Mouse (Mus musculus) hindbrain, embryonic 10.5 days (tissue): ENCODE measurements around the gene Ugt1a5. TPM values are rescaled to one million over a fixed set of nuclear protein-coding genes. Genes with fewer than 3 reads are reported as not detected.

Experiments
- DNase-seq: peaks from one replicate; pipeline ENCODE4 v3.0.0-alpha.2; 2017; ENCODE audit warnings: low spot score
- H3K27ac ChIP-seq: fragments of 300-500 bp; sonication (generic); 2 replicates; pipeline ENCODE4 v1.5.1; 2016; ENCODE audit warnings: mild to moderate bottlenecking, moderate library complexity
- H3K27me3 ChIP-seq: fragments of 300-500 bp; sonication (generic); 2 replicates; pipeline ENCODE4 v1.6.1; 2016; ENCODE audit warnings: mild to moderate bottlenecking; ENCODE audit not compliant: poor library complexity, insufficient read depth, severe bottlenecking
- H3K36me3 ChIP-seq: fragments of 300-500 bp; sonication (generic); 2 replicates; pipeline ENCODE4 v1.6.1; 2016; ENCODE audit warnings: mild to moderate bottlenecking, moderate library complexity
- H3K4me1 ChIP-seq: fragments of 300-500 bp; sonication (generic); replicated peaks from 2 replicates; pipeline ENCODE4 v1.6.1; 2016; ENCODE audit warnings: mild to moderate bottlenecking
- H3K4me3 ChIP-seq: fragments of 300-500 bp; sonication (generic); 2 replicates; pipeline ENCODE4 v1.5.1; 2016; ENCODE audit warnings: mild to moderate bottlenecking, moderate library complexity
- H3K9me3 ChIP-seq: fragments of 300-500 bp; sonication (generic); 2 replicates; pipeline ENCODE4 v1.6.1; 2016; ENCODE audit warnings: mild to moderate bottlenecking, moderate library complexity
- WGBS: fragments of 180-500 bp; shearing (Covaris S2); methylation state at CpG from one replicate; pipeline ENCODE4 v1.1.7; 2016; 5-methylcytosine and 5-hydroxymethylcytosine counted together
- polyA plus RNA-seq: library from polyadenylated mRNA; unstranded; fragments of >200 nt; fragmentation: Nextera tagmentation; extraction: Ambion mirVana; gene quantifications from 2 replicates; pipeline ENCODE4 v1.2.1, GENCODE M21; 2016

Ugt1a5 gene
- polyA plus RNA-seq, 1 experiment from 2014 or later = not detected

DNA sequence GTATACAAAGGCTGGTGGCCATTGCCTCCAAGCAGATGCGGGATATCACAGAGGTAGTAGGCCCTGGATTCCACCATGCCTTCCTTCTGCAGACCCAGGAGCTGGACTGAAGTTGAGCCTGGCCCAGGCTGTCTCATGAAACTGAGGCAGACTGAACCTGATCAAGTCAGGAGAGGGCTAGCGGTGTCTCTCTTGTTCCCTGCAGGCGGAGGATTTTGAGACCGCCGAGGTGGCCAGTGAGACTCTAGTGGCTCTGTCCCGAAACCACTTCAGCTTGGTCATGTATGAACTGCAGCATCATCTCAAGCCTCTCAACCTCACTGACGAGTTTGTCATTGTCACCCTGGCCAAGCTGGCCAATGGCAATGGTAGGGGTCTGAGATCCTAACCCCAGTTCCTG is 64.6 kb downstream of the Ugt1a5 start:
- Histone ChIP-seq H3K36me3 (no peaks in the 10 kb centered on the region), H3K27ac (no peak overlapping the region), H3K9me3 (peaks cover 100% of the 10 kb centered on the region), H3K4me3 (no peak overlapping the region), H3K4me1 (no peaks in the 10 kb centered on the region), H3K27me3 (no peaks in the 10 kb centered on the region)
- DNase-seq = no peak
- WGBS = 74% methylated on average over 7 of the region's 7 CpGs

DNA sequence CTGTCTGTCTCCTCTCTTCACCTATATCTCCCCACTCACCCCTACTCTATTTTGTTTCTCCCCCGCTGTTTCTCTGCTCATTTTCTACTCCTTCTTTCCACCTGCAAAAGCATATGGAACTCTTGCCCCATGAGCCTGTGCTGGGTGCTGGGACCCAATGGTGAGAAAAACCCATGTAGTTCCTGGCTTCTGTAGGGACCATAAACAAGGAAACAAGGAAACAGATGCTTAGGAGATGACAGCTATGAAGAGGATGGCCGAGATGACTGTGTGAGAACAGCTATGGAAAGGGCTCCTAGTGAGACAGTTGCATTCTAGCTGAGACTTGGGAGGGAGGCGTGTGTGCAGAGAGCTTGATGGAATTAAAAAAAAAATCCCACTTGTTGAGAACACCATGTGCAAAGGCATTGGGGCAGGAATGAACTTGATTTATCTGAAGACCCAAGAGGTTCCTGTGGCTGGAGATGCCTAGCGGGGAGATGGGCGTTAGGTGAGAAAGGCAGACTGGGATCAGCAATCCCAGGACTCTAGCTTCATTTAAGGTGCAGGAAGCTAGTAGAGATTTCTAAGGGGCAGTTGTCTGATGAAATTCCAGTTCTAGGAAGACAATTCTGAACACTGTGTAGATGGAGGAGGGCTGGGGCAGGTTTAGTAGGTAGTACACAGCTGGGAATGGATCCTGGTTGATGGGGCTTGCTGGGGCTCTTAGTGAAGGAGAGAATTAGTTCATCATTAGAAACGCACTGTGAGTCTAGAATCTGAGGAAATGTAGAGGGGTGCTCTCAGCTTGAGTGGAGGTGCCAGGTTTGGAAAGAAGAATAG is 65.4 kb downstream of the Ugt1a5 start:
- WGBS = 76% methylated on average over 6 of the region's 6 CpGs
- no peak for DNase-seq

DNA sequence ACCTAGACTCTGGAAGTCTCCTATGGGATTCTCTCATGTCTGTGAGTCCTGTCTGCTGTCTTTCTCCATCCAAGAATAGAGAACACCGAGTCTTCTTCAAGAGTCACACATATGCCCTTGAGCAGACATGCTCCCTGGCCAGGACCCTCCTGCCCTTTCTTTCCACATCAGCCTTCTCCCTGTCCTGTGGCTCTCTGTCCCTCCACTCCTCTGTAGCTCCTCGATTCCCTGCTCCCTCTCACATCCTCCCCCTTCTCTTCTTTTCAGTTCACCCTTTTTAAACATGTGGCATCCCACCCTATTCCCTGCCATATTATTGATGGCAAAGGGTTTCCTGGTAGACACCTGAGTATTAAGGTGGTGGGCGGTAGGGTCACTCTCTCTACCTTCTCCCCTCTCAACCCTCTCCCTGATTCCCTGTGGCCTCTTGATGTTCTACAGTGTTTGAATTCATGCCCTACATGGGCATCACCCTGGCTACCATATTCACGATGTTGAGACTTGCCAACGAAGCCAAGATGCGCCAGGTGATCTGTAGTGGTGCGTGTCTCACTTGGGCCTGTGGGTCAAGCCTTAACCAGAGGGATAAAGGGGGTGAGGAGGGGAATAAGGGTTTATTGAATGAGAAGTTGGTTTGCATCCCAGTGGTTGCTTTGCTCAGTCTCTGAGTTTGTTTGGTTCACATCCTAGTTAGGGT is 66.1 kb downstream of the Ugt1a5 start:
- H3K36me3 ChIP-seq = no peaks in the 10 kb centered on the region
- no peak overlapping the region for H3K4me3 ChIP-seq
- H3K4me1 ChIP-seq = no peaks in the 10 kb centered on the region
- H3K9me3 ChIP-seq = peaks cover 98% of the 10 kb centered on the region
- WGBS = 68% methylated on average over 7 of the region's 7 CpGs
- DNase-seq = no peak
- H3K27me3 ChIP-seq = no peaks in the 10 kb centered on the region
- H3K27ac ChIP-seq = no peak overlapping the region

More for the DNA sequence above, 65.4 kb downstream of the Ugt1a5 start:
- Histone ChIP-seq H3K27me3 (no peaks in the 10 kb centered on the region), H3K27ac (no peak overlapping the region), H3K4me3 (no peak overlapping the region), H3K4me1 (no peaks in the 10 kb centered on the region), H3K9me3 (peaks cover 100% of the 10 kb centered on the region), H3K36me3 (no peaks in the 10 kb centered on the region)

DNA sequence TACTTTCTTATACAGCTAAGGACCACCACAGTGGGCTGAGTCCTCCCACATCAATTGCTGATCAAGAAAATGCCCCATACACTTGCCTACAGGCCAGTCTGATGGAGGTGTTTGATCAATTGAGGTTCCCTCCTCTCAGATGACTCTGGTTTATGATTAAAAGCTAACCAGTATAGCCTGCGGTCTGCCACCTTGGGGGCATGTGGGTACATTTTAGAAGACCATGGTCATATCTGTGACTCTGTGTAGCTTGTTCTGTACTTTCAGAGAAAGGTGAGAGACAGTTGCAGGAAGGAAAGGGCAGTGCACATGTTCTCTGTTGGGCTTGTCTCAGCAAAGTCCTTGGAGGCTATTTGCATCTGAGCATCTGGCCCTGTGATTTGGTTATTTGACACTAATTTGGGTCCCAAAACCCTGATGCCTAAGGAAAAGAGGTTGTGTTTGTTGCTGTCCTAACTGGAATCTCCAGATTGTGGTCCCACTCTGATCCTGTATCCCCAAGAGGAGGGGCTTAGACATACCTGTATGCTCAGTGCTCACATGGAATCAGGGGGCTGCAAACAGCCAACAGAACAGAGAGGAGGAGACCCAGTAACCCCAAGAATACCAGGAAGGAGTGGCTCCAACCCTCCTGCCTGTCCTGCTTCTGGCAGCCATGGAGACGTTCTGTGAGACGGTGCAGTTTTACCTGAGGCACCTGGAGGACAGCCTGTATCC is 67.0 kb downstream of the Ugt1a5 start:
- H3K27me3 ChIP-seq = no peaks in the 10 kb centered on the region
- H3K36me3 ChIP-seq = no peaks in the 10 kb centered on the region
- 60% methylated on average over 3 of the region's 3 CpGs for WGBS

DNA sequence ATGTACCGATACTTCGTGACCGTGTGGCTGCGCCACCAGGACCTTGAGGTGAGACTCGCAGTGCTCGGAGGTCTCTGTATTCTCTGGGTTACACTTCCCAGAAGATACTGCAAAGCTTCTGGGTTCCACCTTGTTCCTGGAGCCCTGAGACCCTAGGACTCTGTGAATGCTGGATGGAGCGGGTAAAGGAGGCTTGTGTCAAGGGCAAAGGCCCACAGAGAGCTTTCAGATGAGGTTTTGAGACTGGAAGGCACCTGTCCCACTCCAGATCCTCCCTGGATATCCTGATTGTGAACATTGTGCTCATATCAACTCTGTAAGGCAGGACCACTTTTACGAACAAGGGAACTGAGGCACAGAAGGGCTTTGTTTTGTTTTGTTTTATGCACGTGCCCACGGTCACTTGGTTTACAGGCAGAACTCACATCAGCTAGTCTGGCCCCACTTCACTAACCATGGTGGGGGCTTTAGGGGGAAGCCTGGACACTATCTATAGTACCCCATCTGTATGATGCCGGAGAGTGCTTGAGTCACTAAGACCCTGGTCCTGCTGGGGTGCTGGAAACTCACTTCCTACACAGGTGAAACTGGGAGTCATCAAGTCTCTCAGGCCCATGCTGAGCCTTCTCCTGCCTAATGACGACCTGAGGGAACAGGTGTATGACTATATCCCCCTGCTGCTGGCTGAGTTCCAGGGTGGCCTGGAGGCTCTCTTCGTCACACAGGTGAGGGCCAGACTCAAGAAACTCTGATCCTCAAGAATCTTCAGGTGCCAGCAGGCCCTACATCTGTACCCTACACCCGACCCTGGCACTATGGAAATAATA is 67.8 kb downstream of the Ugt1a5 start:
- Histone ChIP-seq H3K4me3 (no peak overlapping the region), H3K36me3 (no peaks in the 10 kb centered on the region), H3K4me1 (no peaks in the 10 kb centered on the region), H3K27me3 (no peaks in the 10 kb centered on the region), H3K27ac (no peak overlapping the region), H3K9me3 (peaks cover 98% of the 10 kb centered on the region)
- no peak for DNase-seq
- 70% methylated on average over 14 of the region's 14 CpGs for WGBS

More for the DNA sequence above, 67.0 kb downstream of the Ugt1a5 start:
- Histone ChIP-seq H3K4me1 (no peaks in the 10 kb centered on the region), H3K4me3 (no peak overlapping the region), H3K9me3 (peaks cover 98% of the 10 kb centered on the region), H3K27ac (no peak overlapping the region)
- DNase-seq = no peak

DNA sequence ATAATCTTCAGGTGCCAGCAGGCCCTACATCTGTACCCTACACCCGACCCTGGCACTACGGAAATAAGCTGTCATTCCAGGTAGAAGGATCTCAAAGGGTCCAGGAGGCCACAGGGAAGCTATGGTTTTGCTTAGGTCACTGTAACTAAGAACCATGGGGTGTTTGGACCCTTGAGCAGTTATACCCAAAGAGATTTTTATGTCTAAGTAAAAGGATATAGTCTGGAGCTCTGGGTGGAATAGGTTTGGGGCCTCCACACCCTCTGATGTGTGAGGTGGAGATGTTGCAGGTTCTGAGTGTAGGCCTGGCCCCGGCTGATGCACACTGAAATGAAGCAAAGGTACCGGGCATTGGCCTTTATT is 68.4 kb downstream of the Ugt1a5 start:
- H3K4me3 ChIP-seq = no peak overlapping the region
- DNase-seq = no peak
- H3K9me3 ChIP-seq = peaks cover 98% of the 10 kb centered on the region
- H3K4me1 ChIP-seq = no peaks in the 10 kb centered on the region
- H3K36me3 ChIP-seq = no peaks in the 10 kb centered on the region
- no peaks in the 10 kb centered on the region for H3K27me3 ChIP-seq
- WGBS = 68% methylated on average over 4 of the region's 4 CpGs
- no peak overlapping the region for H3K27ac ChIP-seq

DNA sequence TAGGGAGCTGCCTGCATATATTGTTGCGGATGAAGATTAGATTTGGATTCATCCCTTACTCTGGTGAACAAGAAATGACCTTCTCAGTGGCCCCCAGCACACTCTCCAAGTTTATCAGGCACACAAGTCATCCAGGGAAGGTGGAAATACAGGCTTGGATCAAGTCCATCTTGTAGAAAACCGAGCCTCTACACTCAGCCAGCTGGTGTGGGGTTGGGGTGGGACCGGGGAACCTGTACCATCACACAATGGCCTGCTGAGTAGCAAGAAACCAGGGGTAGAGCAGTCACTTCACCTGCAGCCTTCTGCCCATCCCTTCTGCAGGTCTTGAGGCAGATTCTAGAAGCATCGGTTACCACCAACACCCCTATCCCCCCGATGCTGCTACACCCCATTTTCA is 68.8 kb downstream of the Ugt1a5 start:
- Histone ChIP-seq H3K9me3 (peaks cover 98% of the 10 kb centered on the region), H3K36me3 (no peaks in the 10 kb centered on the region), H3K27me3 (no peaks in the 10 kb centered on the region), H3K27ac (no peak overlapping the region), H3K4me3 (no peak overlapping the region), H3K4me1 (no peaks in the 10 kb centered on the region)
- no peak for DNase-seq
- 48% methylated on average over 5 of the region's 5 CpGs for WGBS

DNA sequence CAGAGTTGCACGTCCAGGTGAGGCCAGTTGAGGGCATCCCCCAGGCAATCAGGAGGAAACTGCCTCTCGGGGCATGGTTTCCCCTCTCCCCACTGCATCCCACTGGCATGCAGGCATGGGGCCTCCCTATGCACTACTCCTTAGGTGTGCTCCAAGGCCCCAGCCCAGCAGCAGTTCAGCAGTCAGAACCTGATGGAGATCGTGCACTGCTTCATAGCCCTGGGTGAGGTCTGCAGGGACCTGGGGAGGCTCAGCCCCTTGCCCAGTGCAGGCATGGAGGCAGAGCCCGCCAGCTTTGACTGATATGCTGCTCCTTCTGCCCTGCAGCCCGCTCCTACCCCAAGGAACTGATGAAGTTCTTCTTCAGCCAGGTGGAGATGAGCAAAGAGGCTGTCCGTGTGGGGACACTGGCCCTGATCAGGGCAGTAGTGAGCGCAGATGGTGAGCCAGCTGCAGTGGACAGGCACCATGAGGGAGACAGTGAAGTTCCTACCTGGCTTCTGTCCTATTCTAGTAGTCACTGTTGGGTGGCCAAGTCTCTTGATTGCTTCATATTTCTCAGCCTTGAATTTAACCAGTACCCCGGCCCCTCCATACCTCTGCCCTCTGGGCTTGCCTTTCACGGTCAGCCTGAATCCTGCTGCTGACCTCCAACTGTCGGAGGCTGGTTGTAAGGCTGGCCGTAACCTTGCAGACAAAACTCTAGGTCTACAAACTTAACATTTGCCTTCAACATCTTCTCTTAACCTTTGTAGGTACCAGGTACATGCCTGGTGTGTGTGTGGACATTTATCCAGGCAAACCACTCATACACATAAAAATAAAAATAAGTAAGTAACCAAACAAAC is 69.5 kb downstream of the Ugt1a5 start:
- H3K4me1 ChIP-seq = no peaks in the 10 kb centered on the region
- H3K9me3 ChIP-seq = peaks cover 98% of the 10 kb centered on the region
- no peak overlapping the region for H3K4me3 ChIP-seq
- DNase-seq = no peak
- no peak overlapping the region for H3K27ac ChIP-seq
- WGBS = 65% methylated on average over 11 of the region's 11 CpGs
- H3K27me3 ChIP-seq = no peaks in the 10 kb centered on the region
- no peaks in the 10 kb centered on the region for H3K36me3 ChIP-seq

DNA sequence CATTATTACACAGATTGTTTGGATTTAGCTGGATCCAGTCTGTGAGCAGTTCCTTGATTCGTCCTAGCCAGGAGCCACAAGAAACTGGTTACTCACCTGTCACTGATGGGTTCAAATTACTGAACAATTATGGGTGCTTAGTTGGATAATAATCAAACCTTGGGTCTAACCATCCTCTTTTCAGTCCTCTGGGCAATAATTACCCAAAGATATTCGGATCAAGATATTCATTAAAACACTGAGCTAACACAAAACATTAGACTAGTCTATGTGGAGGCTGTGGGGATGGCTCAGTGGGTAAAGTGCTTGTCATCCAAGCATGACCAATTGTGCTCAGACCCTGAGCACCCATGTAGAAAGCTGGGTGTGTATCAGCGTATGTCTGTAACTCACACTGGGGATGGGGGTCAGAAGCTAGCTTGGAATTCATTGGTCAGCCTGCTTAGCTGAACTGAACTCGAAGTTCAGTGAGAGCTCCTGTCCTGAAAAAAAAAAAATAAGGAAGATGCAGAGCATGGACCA is 70.1 kb downstream of the Ugt1a5 start:
- Histone ChIP-seq H3K36me3 (no peaks in the 10 kb centered on the region), H3K27ac (no peak overlapping the region), H3K4me3 (no peak overlapping the region), H3K27me3 (no peaks in the 10 kb centered on the region), H3K9me3 (peaks cover 98% of the 10 kb centered on the region), H3K4me1 (no peaks in the 10 kb centered on the region)
- DNase-seq = no peak
- WGBS = 67% methylated on average over 4 of the region's 4 CpGs

DNA sequence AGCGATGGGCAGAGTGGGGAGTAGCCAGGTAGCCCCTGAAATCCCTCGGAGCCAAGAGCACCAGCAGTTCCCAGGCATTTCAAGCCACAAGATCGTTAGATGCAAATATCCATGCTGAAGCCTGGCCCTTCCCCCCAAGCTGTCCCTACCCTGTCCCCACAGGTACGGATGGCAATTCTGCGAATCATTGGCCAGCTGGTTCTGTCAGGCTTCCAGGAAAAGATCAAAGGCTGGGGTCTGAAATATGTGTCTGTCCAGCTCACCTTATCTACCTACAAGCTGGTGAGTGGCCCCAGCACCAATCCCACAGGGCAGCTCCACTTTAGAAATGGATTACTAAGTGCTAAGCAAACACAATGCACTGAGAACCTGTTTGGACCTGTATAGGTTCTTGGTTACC is 71.5 kb downstream of the Ugt1a5 start:
- Histone ChIP-seq H3K9me3 (peaks cover 98% of the 10 kb centered on the region), H3K36me3 (no peaks in the 10 kb centered on the region), H3K27ac (no peak overlapping the region), H3K27me3 (no peaks in the 10 kb centered on the region), H3K4me3 (no peak overlapping the region), H3K4me1 (no peaks in the 10 kb centered on the region)
- no peak for DNase-seq
- 79% methylated on average over 5 of the region's 5 CpGs for WGBS

DNA sequence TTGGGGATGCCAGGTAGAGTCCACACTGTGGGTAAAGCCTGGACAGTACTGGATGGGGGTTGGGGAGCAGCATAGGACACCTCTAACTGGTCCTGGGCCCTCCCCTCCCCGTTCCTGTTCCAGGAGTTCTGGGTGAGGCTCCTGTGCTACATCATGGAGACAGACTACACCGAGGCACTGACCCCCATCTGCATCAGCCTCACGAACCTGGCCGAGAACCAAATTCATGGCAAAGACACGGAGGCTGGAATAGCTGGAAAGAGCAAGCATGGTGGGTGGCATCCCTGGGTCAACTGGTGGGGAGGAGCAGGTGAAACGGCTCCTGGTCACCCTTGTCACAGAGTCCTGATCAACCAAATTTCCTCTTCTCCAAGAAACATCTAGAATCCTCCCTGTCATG is 73.0 kb downstream of the Ugt1a5 start:
- no peak overlapping the region for H3K4me3 ChIP-seq
- H3K27me3 ChIP-seq = no peaks in the 10 kb centered on the region
- H3K27ac ChIP-seq = no peak overlapping the region
- H3K4me1 ChIP-seq = no peaks in the 10 kb centered on the region
- H3K36me3 ChIP-seq = no peaks in the 10 kb centered on the region
- WGBS = 80% methylated on average over 6 of the region's 6 CpGs
- no peak for DNase-seq
- H3K9me3 ChIP-seq = peaks cover 97% of the 10 kb centered on the region
